Mouse (Mus musculus): Measurements from ENCODE around the gene 2700049A03Rik. TPM values are rescaled to one million over a fixed set of nuclear protein-coding genes. Genes with fewer than 3 reads are reported as not detected.

The 2700049A03Rik gene
- polyA plus RNA-seq, 1 experiment: 25.3 TPM

GRCm38 (mm10) chr12:71183736-71184135 is 47.1 kb downstream of the 2700049A03Rik start:
- Histone ChIP-seq H3K4me1 (ENCODE audit: control insufficient read depth, insufficient read depth, low read length) (no peaks in the 10 kb centered on the region), H3K4me3 (ENCODE audit: control insufficient read depth, low read depth, low read length) (no peak overlapping the region), H3K27ac (ENCODE audit: control insufficient read depth, insufficient read depth, low read depth, low read length) (no peak overlapping the region), H3K27me3 (ENCODE audit: control insufficient read depth, insufficient read depth, low read length) (no peaks in the 10 kb centered on the region), H3K36me3 (ENCODE audit: control insufficient read depth, insufficient read depth, low read length) (no peaks in the 10 kb centered on the region; the same call in 1 of the 2 replicates)
- TF ChIP-seq POLR2A (IDR thresholded peaks at IDR 0.05; ENCODE audit: control insufficient read depth, low read depth, low read length): no peak
- TF ChIP-seq CTCF (IDR thresholded peaks at IDR 0.05; ENCODE audit: control insufficient read depth, insufficient read depth, insufficient replicate concordance, low read depth, low read length): no peak

GRCm38 (mm10) chr12:71184396-71184795 is 47.7 kb downstream of the 2700049A03Rik start:
- Histone ChIP-seq H3K4me3 (ENCODE audit: control insufficient read depth, low read depth, low read length) (no peak overlapping the region), H3K4me1 (ENCODE audit: control insufficient read depth, insufficient read depth, low read length) (no peaks in the 10 kb centered on the region), H3K27me3 (ENCODE audit: control insufficient read depth, insufficient read depth, low read length) (no peaks in the 10 kb centered on the region), H3K27ac (ENCODE audit: control insufficient read depth, insufficient read depth, low read depth, low read length) (no peak overlapping the region), H3K36me3 (ENCODE audit: control insufficient read depth, insufficient read depth, low read length) (peaks cover 1% of the 10 kb centered on the region; the same call in 1 of the 2 replicates)
- TF ChIP-seq POLR2A (IDR thresholded peaks at IDR 0.05; ENCODE audit: control insufficient read depth, low read depth, low read length) (no peak), CTCF (IDR thresholded peaks at IDR 0.05; ENCODE audit: control insufficient read depth, insufficient read depth, insufficient replicate concordance, low read depth, low read length) (no peak)

DNA sequence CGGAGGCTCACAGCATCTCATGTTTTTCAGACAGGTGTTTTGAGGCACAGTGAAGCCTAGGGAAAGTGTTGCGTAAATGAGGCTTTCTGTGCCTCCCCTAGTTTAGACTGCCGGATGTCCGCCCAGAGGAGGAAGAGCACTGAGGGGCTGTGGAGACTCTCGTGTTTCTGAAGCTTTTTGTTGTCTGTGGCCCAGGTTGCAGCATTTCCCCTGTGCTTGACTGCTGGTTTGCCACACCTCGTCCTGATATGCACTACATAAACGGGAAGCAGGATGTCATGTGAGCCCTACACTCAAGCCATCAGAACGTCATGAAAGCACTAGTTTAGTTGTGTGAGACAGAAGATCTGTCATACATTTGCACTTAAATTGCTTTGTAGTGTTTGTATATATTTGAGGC is 56.1 kb downstream of the 2700049A03Rik start:
- no peak overlapping the region for H3K27ac ChIP-seq (ENCODE audit: control insufficient read depth, insufficient read depth, low read depth, low read length)
- H3K27me3 ChIP-seq (ENCODE audit: control insufficient read depth, insufficient read depth, low read length): no peaks in the 10 kb centered on the region
- H3K36me3 ChIP-seq (ENCODE audit: control insufficient read depth, insufficient read depth, low read length): peaks cover 1% of the 10 kb centered on the region; the same call in 1 of the 2 replicates
- no peak overlapping the region for H3K4me3 ChIP-seq (ENCODE audit: control insufficient read depth, low read depth, low read length)
- no peaks in the 10 kb centered on the region for H3K4me1 ChIP-seq (ENCODE audit: control insufficient read depth, insufficient read depth, low read length)
- TF ChIP-seq CTCF (IDR thresholded peaks at IDR 0.05; ENCODE audit: control insufficient read depth, insufficient read depth, insufficient replicate concordance, low read depth, low read length) (no peak), POLR2A (IDR thresholded peaks at IDR 0.05; ENCODE audit: control insufficient read depth, low read depth, low read length) (no peak)

- no peak overlapping the region for H3K4me3 ChIP-seq (ENCODE audit: control insufficient read depth, low read depth, low read length)
- H3K27me3 ChIP-seq (ENCODE audit: control insufficient read depth, insufficient read depth, low read length): no peaks in the 10 kb centered on the region
- H3K36me3 ChIP-seq (ENCODE audit: control insufficient read depth, insufficient read depth, low read length): no peaks in the 10 kb centered on the region; the same call in 1 of the 2 replicates
- H3K4me1 ChIP-seq (ENCODE audit: control insufficient read depth, insufficient read depth, low read length): no peaks in the 10 kb centered on the region
- H3K27ac ChIP-seq (ENCODE audit: control insufficient read depth, insufficient read depth, low read depth, low read length): no peak overlapping the region
- TF ChIP-seq POLR2A (IDR thresholded peaks at IDR 0.05; ENCODE audit: control insufficient read depth, low read depth, low read length) (no peak), CTCF (IDR thresholded peaks at IDR 0.05; ENCODE audit: control insufficient read depth, insufficient read depth, insufficient replicate concordance, low read depth, low read length) (no peak)
Observed at GRCm38 (mm10) chr12:71197671-71198070, 61.0 kb downstream of the 2700049A03Rik start.

- Histone ChIP-seq H3K4me1 (ENCODE audit: control insufficient read depth, insufficient read depth, low read length) (no peaks in the 10 kb centered on the region), H3K27me3 (ENCODE audit: control insufficient read depth, insufficient read depth, low read length) (no peaks in the 10 kb centered on the region), H3K4me3 (ENCODE audit: control insufficient read depth, low read depth, low read length) (no peak overlapping the region), H3K27ac (ENCODE audit: control insufficient read depth, insufficient read depth, low read depth, low read length) (no peak overlapping the region), H3K36me3 (ENCODE audit: control insufficient read depth, insufficient read depth, low read length) (no peaks in the 10 kb centered on the region; the same call in 1 of the 2 replicates)
- TF ChIP-seq CTCF (IDR thresholded peaks at IDR 0.05; ENCODE audit: control insufficient read depth, insufficient read depth, insufficient replicate concordance, low read depth, low read length) (no peak), POLR2A (IDR thresholded peaks at IDR 0.05; ENCODE audit: control insufficient read depth, low read depth, low read length) (no peak)
Observed at GRCm38 (mm10) chr12:71201753-71202152, 65.1 kb downstream of the 2700049A03Rik start.

DNA sequence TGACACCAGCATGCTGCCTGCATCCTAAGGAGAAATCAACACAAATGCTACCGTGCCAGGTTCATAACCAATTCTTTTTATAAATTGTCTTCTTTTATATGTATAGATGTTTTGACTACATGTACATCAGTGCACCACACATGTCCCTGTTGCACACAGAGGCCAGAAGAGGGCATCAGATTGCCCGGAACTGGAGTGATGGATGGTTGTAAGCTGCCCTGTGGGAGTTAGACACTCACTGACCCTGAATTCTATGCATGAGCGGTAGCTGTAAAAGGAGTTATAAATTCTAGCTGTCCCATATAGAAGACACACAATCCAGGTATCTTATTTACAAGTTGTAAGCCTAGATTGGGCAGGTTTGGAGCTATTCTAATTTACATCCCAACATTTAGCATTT is 67.7 kb downstream of the 2700049A03Rik start:
- H3K36me3 ChIP-seq (ENCODE audit: control insufficient read depth, insufficient read depth, low read length): no peaks in the 10 kb centered on the region; the same call in 1 of the 2 replicates

DNA sequence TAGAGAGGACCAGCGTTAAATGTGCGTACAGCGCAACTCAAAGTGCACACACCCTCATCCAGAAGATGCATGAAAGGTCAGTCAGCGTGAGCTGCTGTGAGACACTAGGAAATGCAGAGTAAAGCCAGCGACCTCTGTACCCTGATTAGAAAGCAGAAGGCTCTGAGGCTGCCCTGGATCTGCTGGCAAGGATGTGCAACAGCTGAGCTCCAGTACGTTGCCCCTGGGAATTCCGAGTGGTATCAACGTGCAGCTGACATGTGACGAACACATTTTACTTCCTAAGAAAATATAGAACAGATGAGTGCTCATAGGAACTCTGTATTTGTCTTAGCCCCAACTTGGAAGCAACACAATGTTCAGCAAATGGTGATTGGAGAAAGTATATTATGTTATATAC is 80.5 kb downstream of the 2700049A03Rik start:
- Histone ChIP-seq H3K27ac (ENCODE audit: control insufficient read depth, insufficient read depth, low read depth, low read length) (no peak overlapping the region), H3K36me3 (ENCODE audit: control insufficient read depth, insufficient read depth, low read length) (peaks cover 1% of the 10 kb centered on the region; the same call in 1 of the 2 replicates), H3K4me3 (ENCODE audit: control insufficient read depth, low read depth, low read length) (no peak overlapping the region), H3K27me3 (ENCODE audit: control insufficient read depth, insufficient read depth, low read length) (no peaks in the 10 kb centered on the region), H3K4me1 (ENCODE audit: control insufficient read depth, insufficient read depth, low read length) (no peaks in the 10 kb centered on the region)
- no peak for TF ChIP-seq POLR2A (IDR thresholded peaks at IDR 0.05; ENCODE audit: control insufficient read depth, low read depth, low read length)
- TF ChIP-seq CTCF (IDR thresholded peaks at IDR 0.05; ENCODE audit: control insufficient read depth, insufficient read depth, insufficient replicate concordance, low read depth, low read length): no peak

More for the DNA sequence above, 67.7 kb downstream of the 2700049A03Rik start:
- no peaks in the 10 kb centered on the region for H3K4me1 ChIP-seq (ENCODE audit: control insufficient read depth, insufficient read depth, low read length)
- TF ChIP-seq CTCF (IDR thresholded peaks at IDR 0.05; ENCODE audit: control insufficient read depth, insufficient read depth, insufficient replicate concordance, low read depth, low read length) (no peak), POLR2A (IDR thresholded peaks at IDR 0.05; ENCODE audit: control insufficient read depth, low read depth, low read length) (no peak)
- H3K4me3 ChIP-seq (ENCODE audit: control insufficient read depth, low read depth, low read length): no peak overlapping the region
- no peak overlapping the region for H3K27ac ChIP-seq (ENCODE audit: control insufficient read depth, insufficient read depth, low read depth, low read length)
- H3K27me3 ChIP-seq (ENCODE audit: control insufficient read depth, insufficient read depth, low read length): no peaks in the 10 kb centered on the region

Measured in testis, adult 2 months (tissue).